Mouse (Mus musculus): ENCODE results near the gene Zfp507. TPM values are rescaled to one million over a fixed set of nuclear protein-coding genes. Genes with fewer than 3 reads are reported as not detected.

Gene Zfp507
- 14.2 and 14.7 TPM in 2 replicates for polyA plus RNA-seq (2014; fragmentation: Nextera tagmentation; extraction: Ambion mirVana)

DNA sequence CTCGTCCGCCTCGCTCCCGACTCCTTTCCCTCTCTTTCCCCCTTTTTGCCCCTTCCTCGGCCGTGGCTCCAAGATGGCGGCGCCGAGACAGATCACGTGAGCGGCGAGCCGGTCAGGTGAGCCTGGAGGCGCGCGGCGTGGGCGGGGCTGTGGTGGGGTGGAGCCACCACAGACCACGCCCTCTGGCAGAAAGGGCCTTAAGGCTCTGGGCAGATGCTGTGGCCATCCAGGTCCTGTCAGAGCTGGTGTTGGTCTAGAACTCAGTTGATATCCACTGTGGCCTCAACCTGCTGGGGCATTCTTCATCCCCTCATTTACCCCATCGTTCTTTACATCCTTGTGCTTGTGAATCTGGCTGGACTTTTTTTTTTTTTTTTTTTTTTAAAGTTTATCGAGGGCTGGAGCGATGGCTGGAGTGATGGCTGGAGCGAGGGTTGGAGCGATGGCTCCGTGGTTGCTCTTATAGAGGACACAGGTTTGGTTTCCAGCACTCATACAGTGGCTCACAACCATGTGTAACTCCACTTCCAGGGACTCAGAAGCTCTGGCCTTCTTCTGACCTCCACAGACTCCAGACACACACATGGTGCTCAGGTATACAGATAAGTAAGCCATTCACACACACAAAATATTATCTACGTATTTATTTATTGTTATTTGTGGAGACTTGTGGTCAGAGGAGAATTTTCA is at the start of gene Zfp507:
Gene Zfp507, minus strand, starts transcription at position 98 of the 690 bp plus-strand sequence.
- DNase-seq: peak; percentile 96
- peaks cover 30% of the 10 kb centered on the region for H3K36me3 ChIP-seq (ENCODE audit: control insufficient read depth, insufficient read depth, low read length)
- no peaks in the 10 kb centered on the region for H3K9me3 ChIP-seq (ENCODE audit: control insufficient read depth, low read length)
- H3K27me3 ChIP-seq (ENCODE audit: control insufficient read depth, insufficient read depth, low read length): no peaks in the 10 kb centered on the region
- peak within 1 kb of the TSS; percentile 94 for H3K4me3 ChIP-seq (replicated peaks; ENCODE audit: low read depth, low read length)
- ATAC-seq (ENCODE audit: low FRiP score, low TSS enrichment): peak; percentile 96
- peak within 1 kb of the TSS; percentile 97 for H3K9ac ChIP-seq (replicated peaks; ENCODE audit: low read length)
- H3K27ac ChIP-seq (replicated peaks; ENCODE audit: low read depth, low read length): peak within 1 kb of the TSS; percentile 92
- WGBS: 20% methylated on average over 26 of the region's 26 CpGs
- H3K4me2 ChIP-seq (ENCODE audit: low read length): peak within 1 kb of the TSS; percentile 91
- H3K4me1 ChIP-seq (ENCODE audit: control insufficient read depth, insufficient read depth, low read length): peaks cover 8% of the 10 kb centered on the region; the same call in 1 of the 2 replicates

DNA sequence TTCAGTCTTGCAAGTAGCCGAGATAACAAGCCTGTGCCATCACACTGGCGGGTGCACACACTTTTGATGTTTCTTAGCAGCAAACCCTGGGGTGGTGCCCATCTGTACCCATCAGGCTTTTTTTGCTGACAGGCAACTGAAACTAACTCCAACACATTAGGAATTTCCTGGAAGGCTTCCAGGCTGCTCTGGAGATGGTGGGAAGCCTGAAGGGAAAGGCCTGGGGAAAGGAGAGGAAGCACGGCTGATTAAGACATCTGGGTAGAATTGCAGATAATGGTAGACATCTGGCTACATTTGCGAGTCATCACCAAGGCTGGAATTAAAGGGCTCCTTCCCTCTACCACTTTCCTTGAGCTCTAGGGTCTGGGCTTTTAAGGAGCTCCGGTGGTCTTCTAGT is 47.6 kb upstream of the Zfp507 start:
- H3K36me3 ChIP-seq (ENCODE audit: control insufficient read depth, insufficient read depth, low read length): no peaks in the 10 kb centered on the region
- no peak overlapping the region for H3K4me3 ChIP-seq (replicated peaks; ENCODE audit: low read depth, low read length)
- H3K9me3 ChIP-seq (ENCODE audit: control insufficient read depth, low read length): no peaks in the 10 kb centered on the region
- no peak overlapping the region for H3K9ac ChIP-seq (replicated peaks; ENCODE audit: low read length)
- H3K4me2 ChIP-seq (ENCODE audit: low read length): no peak overlapping the region
- no peaks in the 10 kb centered on the region for H3K27me3 ChIP-seq (ENCODE audit: control insufficient read depth, insufficient read depth, low read length)
- DNase-seq: no peak
- no peak overlapping the region for H3K27ac ChIP-seq (replicated peaks; ENCODE audit: low read depth, low read length)
- no peak for ATAC-seq (ENCODE audit: low FRiP score, low TSS enrichment)
- no peaks in the 10 kb centered on the region for H3K4me1 ChIP-seq (ENCODE audit: control insufficient read depth, insufficient read depth, low read length)
- WGBS: 89% methylated on average over 5 of the region's 5 CpGs

DNA sequence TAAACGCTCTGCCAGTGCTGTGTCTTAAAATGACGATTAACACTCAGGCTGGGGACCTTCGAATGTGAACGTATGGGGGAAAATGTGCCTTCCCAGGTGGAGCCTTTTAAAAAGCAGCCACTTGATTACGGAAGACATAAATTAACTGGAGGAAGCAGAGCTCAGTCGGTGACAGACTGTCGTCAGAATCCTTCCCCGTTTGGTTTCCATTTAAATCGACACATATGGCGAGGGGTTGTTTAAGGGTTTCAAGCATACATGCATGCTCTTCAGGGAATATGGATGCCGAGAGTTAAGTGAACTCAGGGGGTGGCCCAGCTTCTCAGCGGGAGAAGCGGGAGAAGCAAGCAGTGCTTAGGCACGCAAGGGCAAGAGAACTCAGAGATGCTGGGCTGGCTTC is 45.7 kb upstream of the Zfp507 start:
- 66% methylated on average over 14 of the region's 14 CpGs for WGBS
- Histone ChIP-seq H3K4me2 (ENCODE audit: low read length) (no peak overlapping the region), H3K4me1 (ENCODE audit: control insufficient read depth, insufficient read depth, low read length) (no peaks in the 10 kb centered on the region), H3K27ac (replicated peaks; ENCODE audit: low read depth, low read length) (no peak overlapping the region), H3K36me3 (ENCODE audit: control insufficient read depth, insufficient read depth, low read length) (no peaks in the 10 kb centered on the region), H3K9me3 (ENCODE audit: control insufficient read depth, low read length) (no peaks in the 10 kb centered on the region), H3K4me3 (replicated peaks; ENCODE audit: low read depth, low read length) (no peak overlapping the region), H3K9ac (replicated peaks; ENCODE audit: low read length) (no peak overlapping the region), H3K27me3 (ENCODE audit: control insufficient read depth, insufficient read depth, low read length) (no peaks in the 10 kb centered on the region)
- ATAC-seq (ENCODE audit: low FRiP score, low TSS enrichment) (no peak), DNase-seq (peak; percentile 3)

DNA sequence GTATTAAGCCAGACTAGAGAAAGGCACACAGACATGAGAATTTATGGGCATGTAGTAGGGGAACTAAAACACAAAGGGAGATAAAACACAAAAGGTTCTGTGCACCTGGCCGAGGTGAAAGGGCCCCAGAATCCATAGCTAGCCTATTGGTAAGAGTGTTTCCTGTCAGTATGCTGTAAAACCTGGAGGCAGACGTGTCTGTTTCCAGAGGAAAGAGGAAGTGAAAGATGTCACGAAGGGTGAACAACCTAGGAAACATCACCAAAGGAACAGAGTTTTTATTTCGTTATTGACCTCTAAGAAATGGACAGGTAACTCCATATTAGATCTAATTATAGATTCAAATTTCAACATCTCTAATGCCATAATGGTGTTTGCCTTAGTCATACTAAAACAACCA is 37.7 kb upstream of the Zfp507 start:
- Histone ChIP-seq H3K36me3 (ENCODE audit: control insufficient read depth, insufficient read depth, low read length) (no peaks in the 10 kb centered on the region), H3K9me3 (ENCODE audit: control insufficient read depth, low read length) (no peaks in the 10 kb centered on the region), H3K4me1 (ENCODE audit: control insufficient read depth, insufficient read depth, low read length) (no peaks in the 10 kb centered on the region)

DNA sequence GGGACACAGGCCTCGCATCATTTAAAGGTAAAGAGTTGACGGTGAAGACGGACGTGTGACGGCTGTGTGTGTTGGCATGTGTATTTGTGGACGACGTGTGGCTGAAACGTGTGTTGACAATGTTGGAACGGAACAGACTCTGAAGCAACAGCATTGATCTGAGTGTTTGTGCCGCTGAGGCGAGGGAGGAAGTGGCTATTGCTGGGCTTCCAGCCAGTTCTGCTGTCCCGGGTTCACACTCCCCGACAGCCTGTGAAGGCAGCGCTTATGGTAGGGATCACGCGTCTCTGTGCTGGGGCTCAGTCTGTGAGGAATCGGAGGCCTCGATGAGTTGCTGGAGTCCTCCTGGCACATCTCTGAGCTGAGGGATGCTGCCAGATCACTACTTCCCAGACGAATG is 34.0 kb upstream of the Zfp507 start:
- ATAC-seq (ENCODE audit: low FRiP score, low TSS enrichment) (no peak), DNase-seq (peak; percentile 18)
- WGBS: 84% methylated on average over 19 of the region's 19 CpGs
- H3K36me3 ChIP-seq (ENCODE audit: control insufficient read depth, insufficient read depth, low read length): no peaks in the 10 kb centered on the region
- no peaks in the 10 kb centered on the region for H3K9me3 ChIP-seq (ENCODE audit: control insufficient read depth, low read length)
- H3K4me3 ChIP-seq (replicated peaks; ENCODE audit: low read depth, low read length): no peak overlapping the region
- no peak overlapping the region for H3K9ac ChIP-seq (replicated peaks; ENCODE audit: low read length)
- H3K27me3 ChIP-seq (ENCODE audit: control insufficient read depth, insufficient read depth, low read length): no peaks in the 10 kb centered on the region
- no peak overlapping the region for H3K27ac ChIP-seq (replicated peaks; ENCODE audit: low read depth, low read length)
- no peaks in the 10 kb centered on the region for H3K4me1 ChIP-seq (ENCODE audit: control insufficient read depth, insufficient read depth, low read length)
- H3K4me2 ChIP-seq (ENCODE audit: low read length): no peak overlapping the region

More for the DNA sequence above, 37.7 kb upstream of the Zfp507 start:
- no peak overlapping the region for H3K27ac ChIP-seq (replicated peaks; ENCODE audit: low read depth, low read length)
- H3K9ac ChIP-seq (replicated peaks; ENCODE audit: low read length): no peak overlapping the region
- ATAC-seq (ENCODE audit: low FRiP score, low TSS enrichment) (no peak), DNase-seq (no peak)
- H3K27me3 ChIP-seq (ENCODE audit: control insufficient read depth, insufficient read depth, low read length): no peaks in the 10 kb centered on the region
- no peak overlapping the region for H3K4me3 ChIP-seq (replicated peaks; ENCODE audit: low read depth, low read length)
- 82% methylated on average over 4 of the region's 4 CpGs for WGBS
- no peak overlapping the region for H3K4me2 ChIP-seq (ENCODE audit: low read length)

DNA sequence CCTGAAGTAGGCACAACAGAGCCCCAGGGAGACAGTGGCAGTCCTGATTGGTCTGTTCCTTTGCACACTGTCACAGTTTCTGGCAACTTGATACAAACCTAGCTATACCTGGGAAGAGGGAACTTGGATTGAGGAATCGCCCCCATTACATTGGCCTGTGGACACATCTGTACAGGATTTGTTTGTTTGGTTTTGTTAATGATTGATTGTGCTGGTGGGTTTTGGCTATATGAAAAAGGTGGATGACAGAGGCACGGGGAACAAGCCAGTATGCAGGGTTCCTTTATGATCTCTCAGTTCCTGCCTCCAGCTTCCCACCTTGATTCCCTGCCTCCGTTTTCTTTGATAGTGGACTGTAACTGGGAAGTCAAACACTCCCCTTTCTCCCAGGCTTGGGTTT is 33.6 kb upstream of the Zfp507 start:
- Histone ChIP-seq H3K27ac (replicated peaks; ENCODE audit: low read depth, low read length) (no peak overlapping the region), H3K27me3 (ENCODE audit: control insufficient read depth, insufficient read depth, low read length) (no peaks in the 10 kb centered on the region), H3K4me2 (ENCODE audit: low read length) (no peak overlapping the region), H3K36me3 (ENCODE audit: control insufficient read depth, insufficient read depth, low read length) (no peaks in the 10 kb centered on the region), H3K9me3 (ENCODE audit: control insufficient read depth, low read length) (no peaks in the 10 kb centered on the region), H3K4me1 (ENCODE audit: control insufficient read depth, insufficient read depth, low read length) (no peaks in the 10 kb centered on the region), H3K9ac (replicated peaks; ENCODE audit: low read length) (no peak overlapping the region), H3K4me3 (replicated peaks; ENCODE audit: low read depth, low read length) (no peak overlapping the region)
- WGBS: 83% methylated on average over 3 of the region's 3 CpGs
- ATAC-seq (ENCODE audit: low FRiP score, low TSS enrichment): no peak
- DNase-seq: no peak

DNA sequence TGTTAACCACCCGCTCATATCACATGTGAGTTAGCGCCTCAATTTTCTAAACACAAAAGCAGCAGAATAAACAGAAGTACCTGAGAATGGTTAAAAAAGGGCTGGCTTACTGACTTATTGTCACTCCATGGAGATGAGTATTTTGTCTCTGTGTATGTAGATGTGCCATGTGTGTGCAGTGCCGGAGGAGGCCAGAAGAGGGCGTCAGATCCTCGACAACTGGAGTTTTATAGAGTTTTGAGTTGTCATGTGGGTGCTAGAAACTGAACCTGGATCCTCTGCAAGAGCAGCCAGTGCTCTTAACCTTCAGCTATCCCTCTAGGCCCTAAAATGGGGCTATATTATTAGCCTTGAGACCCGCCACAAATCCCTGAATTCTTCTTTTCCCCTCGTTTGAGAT is 27.3 kb upstream of the Zfp507 start:
- ATAC-seq (ENCODE audit: low FRiP score, low TSS enrichment) (no peak), DNase-seq (no peak)
- no peak overlapping the region for H3K4me3 ChIP-seq (replicated peaks; ENCODE audit: low read depth, low read length)
- no peak overlapping the region for H3K4me2 ChIP-seq (ENCODE audit: low read length)
- H3K9ac ChIP-seq (replicated peaks; ENCODE audit: low read length): no peak overlapping the region
- WGBS: 90% methylated on average over 7 of the region's 7 CpGs
- no peaks in the 10 kb centered on the region for H3K4me1 ChIP-seq (ENCODE audit: control insufficient read depth, insufficient read depth, low read length)
- H3K27me3 ChIP-seq (ENCODE audit: control insufficient read depth, insufficient read depth, low read length): no peaks in the 10 kb centered on the region
- no peaks in the 10 kb centered on the region for H3K36me3 ChIP-seq (ENCODE audit: control insufficient read depth, insufficient read depth, low read length)
- H3K9me3 ChIP-seq (ENCODE audit: control insufficient read depth, low read length): no peaks in the 10 kb centered on the region
- H3K27ac ChIP-seq (replicated peaks; ENCODE audit: low read depth, low read length): no peak overlapping the region

DNA sequence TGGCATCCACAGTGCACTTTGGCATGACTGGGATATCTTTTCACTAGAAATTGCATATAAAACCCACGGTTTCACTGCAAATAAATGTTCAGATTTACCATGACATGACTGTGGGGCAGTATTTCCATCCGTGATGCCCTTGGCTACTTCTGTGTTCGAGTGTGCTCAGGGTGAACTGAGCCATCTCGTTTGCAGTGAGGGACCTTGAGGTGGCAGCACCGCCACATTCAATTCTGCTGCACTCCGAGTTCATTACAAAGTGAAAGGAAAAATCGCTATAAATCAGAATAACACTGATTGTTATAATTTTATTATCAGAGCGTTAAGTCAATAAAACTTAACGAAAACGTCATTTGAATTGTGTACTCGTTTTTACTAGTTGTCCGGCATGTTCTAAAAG is 21.1 kb upstream of the Zfp507 start:
- H3K27me3 ChIP-seq (ENCODE audit: control insufficient read depth, insufficient read depth, low read length): no peaks in the 10 kb centered on the region
- H3K4me2 ChIP-seq (ENCODE audit: low read length): no peak overlapping the region
- no peaks in the 10 kb centered on the region for H3K9me3 ChIP-seq (ENCODE audit: control insufficient read depth, low read length)
- no peak overlapping the region for H3K9ac ChIP-seq (replicated peaks; ENCODE audit: low read length)
- no peak overlapping the region for H3K4me3 ChIP-seq (replicated peaks; ENCODE audit: low read depth, low read length)
- no peak overlapping the region for H3K27ac ChIP-seq (replicated peaks; ENCODE audit: low read depth, low read length)
- WGBS: 79% methylated on average over 12 of the region's 12 CpGs
- no peak for ATAC-seq (ENCODE audit: low FRiP score, low TSS enrichment)
- DNase-seq: peak; percentile 46
- no peaks in the 10 kb centered on the region for H3K4me1 ChIP-seq (ENCODE audit: control insufficient read depth, insufficient read depth, low read length)
- no peaks in the 10 kb centered on the region for H3K36me3 ChIP-seq (ENCODE audit: control insufficient read depth, insufficient read depth, low read length)

DNA sequence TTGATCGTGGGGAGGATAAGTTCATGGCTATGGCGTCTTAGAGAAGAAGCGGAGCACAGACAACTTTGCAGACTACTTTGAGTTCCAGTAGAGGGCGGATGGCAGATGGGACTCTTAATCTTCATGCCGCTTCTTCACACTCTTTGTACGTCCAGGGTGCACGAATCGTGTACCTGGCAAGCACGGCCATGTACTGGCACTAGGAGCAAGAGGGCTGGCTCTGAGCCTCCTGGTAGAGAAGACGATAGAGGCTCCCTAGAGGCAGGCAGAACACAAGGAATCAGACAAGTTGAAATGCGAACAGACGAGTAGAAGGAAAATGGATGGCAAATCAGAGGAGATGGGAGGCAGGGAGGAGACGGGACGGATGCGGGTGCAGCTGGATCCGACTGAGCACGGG is 19.5 kb upstream of the Zfp507 start:
- Histone ChIP-seq H3K4me1 (ENCODE audit: control insufficient read depth, insufficient read depth, low read length) (no peaks in the 10 kb centered on the region), H3K9me3 (ENCODE audit: control insufficient read depth, low read length) (no peaks in the 10 kb centered on the region), H3K36me3 (ENCODE audit: control insufficient read depth, insufficient read depth, low read length) (no peaks in the 10 kb centered on the region), H3K27me3 (ENCODE audit: control insufficient read depth, insufficient read depth, low read length) (no peaks in the 10 kb centered on the region), H3K4me2 (ENCODE audit: low read length) (no peak overlapping the region), H3K4me3 (replicated peaks; ENCODE audit: low read depth, low read length) (no peak overlapping the region), H3K27ac (replicated peaks; ENCODE audit: low read depth, low read length) (no peak overlapping the region), H3K9ac (replicated peaks; ENCODE audit: low read length) (no peak overlapping the region)
- ATAC-seq (ENCODE audit: low FRiP score, low TSS enrichment) (no peak), DNase-seq (no peak)
- WGBS: 91% methylated on average over 17 of the region's 17 CpGs
